Mouse (Mus musculus): ENCODE measurements at regions not wholly inside any gene's neighbourhood (a gene's known extent, or its start where the extent isn't known, plus 50 kb on each side); places are given as distances from the start of the nearest gene placed in this dataset.
A peak's percentile ranks its signal among the peaks of the same experiment; 100 is the strongest.

DNA sequence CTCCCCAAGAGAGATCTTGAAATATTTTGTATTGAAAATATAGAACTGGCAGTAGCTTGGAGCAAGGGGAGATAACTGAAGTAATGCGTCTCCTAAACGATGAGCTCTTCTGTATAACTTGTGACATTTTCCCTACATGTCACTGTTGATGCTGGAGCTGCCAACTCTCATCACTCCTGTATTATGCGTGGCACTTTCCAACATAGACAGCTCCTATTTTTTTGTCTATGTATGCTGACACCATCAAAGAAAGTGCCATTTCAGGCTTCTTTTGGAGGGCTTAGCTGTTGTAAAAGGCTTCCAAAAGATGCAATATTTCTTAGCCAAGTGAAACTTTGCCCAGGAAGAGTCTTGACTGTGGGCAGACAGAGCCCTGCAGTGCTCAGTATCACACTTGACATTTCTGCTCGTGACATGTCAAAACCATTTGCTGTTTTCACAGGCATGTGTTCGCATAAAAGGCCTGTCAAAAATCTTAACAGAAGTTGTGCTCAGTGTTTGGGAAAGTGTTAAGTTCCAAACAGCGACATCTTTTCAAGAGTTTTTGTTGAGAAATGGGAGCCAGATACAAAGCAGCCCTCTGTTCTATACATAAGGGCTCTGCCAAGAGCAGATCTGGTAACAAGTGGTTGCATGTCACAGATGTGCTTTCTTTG, 53.6 kb upstream of the Otol1 start:
- no peak for DNase-seq

DNA sequence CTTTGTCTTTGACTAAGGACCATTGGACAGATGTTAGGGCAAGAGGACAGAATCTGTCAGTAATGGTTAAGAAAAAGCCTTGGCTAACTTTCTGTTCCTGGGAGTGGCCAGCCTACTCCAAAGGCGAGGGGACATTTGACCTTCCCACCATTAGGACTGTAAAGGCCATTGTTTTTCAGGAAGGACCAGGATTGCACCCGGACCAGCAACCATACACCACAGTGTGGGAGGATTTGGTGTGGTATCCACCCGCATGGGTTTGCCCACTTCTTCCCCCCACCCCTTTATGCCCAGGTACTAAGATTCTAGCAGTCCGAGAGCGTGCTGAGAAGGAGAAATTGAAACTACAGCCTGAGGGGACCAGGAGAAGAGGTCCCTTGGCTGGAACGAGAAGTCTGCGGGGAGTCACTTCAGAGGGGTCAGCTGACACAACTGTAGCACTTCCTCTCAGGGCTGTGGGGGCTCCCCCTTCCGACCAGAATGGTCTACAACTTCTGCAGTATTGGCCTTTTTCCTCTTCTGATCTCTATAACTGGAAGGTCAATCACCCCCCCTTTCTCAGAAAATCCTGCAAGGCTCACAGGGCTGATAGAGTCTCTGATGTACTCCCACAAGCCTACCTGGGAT, 63.2 kb upstream of the Sptssb start:
- DNase-seq = peak; percentile 22

DNA sequence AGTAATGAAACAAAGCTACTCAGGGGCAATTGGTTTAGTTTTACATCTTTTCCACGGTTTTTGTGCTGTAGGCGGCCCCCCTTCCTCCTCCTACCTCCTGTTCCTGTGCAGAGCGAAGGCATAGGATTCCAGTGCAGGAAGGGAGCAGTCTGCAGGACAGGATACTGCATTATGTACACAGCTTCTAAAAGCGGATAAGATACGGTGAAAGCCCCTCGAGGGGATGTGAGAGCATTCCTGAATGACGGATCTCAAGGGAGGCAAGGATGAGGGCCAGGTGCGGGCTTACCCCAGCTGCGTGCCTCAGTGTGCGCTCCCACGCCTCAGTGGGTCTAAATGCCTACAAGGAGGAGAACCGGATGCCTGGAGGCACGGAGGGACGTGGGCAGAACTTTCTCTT, 53.1 kb upstream of the Sptssb start:
- DNase-seq = no peak

DNA sequence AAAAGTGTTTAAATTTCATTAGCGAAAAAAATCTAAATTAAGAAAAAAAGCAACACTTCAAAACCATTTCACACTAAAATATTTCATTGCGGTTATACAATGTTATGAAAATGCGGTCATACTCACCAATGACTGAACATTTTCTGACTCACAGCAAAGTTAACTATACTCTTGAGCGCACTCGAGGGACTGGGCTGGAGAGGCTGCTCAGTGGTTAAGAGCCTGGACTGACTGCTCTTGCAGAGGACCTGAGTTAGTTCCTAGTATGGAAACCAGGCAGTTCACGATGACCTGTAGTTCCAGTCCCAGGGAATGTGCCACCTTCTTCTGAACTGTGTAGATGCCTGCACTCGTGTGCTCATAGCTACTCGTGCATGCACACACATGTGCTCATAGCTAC, 50.3 kb upstream of the Sptssb start:
- DNase-seq = no peak
